Mouse (Mus musculus): Measurements from ENCODE around the gene Uncx.
A peak's percentile ranks its signal among the peaks of the same experiment; 100 is the strongest.
"Not testable (repeated sequence)": the region's sequence is repeated elsewhere in the genome, so short reads cannot be mapped to it uniquely, and the experiment has no call there.

Uncx gene

DNA sequence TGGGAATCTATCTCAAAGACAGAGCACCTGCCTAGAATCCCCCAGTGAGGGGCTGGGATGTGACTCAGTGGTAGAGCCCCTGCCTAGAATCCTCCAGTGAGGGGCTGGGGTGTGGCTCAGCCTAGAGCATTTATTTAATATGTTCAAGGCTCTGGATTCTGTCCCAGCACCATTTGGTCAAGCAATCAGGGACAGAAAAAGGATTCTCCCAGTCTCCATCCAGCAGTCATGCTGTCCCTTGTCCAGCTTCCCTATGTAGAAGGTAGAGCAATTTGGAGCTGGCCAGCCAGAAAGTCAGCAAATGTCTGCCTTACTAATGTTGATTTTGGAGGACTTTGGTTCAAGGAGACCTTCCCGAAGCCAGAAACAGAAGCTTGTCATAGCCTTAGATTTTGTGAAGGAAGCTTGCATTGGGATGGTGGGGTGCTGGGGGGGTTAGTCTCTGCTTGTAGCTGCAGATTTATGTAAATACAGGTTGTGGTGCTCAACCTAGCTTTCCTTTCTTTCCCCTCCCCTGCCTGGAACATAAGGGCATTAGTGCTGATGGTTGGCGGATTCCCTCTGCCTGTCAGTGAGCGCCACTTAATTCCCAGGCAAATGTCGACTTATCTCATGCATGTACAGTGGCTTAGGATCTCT, 18.2 kb downstream of the Uncx start:
- no peak for DNase-seq (ENCODE audit: low spot score)

DNA sequence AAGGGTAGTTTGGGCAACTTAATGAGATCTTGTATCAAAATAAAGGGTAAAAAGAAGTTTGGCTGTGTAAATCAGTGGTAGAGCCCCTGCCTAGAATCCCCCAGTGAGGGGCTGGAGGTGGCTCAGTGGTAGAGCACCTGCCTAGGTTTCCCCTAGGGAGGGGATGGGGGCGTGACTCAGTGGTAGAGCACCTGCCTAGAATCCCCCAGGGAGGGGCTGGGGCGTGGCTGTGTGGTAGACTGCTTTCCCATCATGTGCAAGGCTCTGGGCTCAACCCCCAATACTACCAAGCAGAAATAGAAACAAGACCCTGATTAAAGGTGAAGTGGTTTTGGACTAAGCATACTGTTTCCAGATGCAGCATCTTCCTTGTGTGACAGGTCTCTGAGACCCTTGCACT, 21.4 kb downstream of the Uncx start:
- no peak for DNase-seq (ENCODE audit: low spot score)

DNA sequence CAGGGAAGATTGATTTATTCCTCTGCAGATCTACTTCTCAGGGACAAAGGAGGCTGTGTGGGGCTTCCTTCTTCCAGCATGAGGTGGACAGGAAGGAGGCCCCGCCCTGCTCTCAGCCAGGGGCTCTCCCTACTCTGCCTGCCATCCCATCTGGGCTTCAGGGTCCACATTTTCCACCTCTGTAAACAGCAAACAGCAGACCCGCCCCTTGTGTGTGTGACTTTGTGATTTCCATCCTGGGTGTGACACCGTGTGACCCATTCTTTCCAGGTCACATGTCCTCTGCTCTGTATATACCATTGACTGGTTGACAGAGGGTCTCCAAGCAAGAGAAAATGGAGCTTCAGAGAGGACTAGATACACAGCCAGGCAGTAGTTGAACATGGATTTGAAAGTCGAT, 22.2 kb downstream of the Uncx start:
- no peak for DNase-seq (ENCODE audit: low spot score)

GRCm38 (mm10) chr5:139566640-139567399, 23.5 kb downstream of the Uncx start:
- no peak for DNase-seq (ENCODE audit: low spot score)

DNA sequence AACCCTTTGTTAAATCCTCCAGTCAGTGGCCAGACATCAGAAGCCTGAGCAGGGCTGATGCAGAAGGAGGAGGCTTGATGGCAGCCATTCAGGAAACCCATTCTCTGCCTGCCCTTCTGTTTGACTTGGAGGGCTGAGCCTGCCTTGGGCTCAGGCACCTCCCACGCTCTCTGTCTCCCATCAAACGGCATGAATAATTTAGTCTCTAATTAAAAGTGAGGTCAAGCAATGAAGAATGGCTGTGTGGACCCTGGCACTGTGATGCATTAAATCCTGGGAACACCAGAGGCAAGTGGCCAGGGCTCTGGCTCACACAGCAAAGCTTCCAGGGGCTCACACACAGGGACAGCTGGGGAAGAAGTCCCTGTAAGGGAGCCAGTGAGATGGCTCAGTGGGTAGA, 24.8 kb downstream of the Uncx start:
- no peak for DNase-seq (ENCODE audit: low spot score)

DNA sequence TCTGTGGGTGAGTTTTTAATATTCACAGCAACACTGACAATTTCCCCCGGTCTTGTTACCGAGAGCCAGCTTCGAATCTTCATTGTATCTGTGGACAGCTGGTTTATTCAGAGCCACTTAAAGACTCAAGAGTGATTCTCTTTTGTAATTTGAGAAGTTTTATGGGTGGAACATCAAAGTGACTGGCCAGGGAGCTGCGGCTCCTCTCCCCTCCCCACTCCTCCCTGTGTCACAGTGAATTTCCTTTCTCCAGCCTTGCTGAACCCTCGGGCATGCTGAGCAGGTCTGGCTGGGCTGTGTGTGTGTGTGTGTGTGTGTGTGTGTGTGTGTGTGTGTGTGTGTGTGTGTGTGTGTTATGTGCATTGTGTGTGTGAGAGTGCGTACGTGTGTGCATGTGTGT, 29.2 kb downstream of the Uncx start:
- no peak for DNase-seq (ENCODE audit: low spot score)

GRCm38 (mm10) chr5:139573606-139574311, 30.5 kb downstream of the Uncx start:
- DNase-seq (ENCODE audit: low spot score), result no peak

GRCm38 (mm10) chr5:139575054-139575453, 31.8 kb downstream of the Uncx start:
- no peak for DNase-seq (ENCODE audit: low spot score)

DNA sequence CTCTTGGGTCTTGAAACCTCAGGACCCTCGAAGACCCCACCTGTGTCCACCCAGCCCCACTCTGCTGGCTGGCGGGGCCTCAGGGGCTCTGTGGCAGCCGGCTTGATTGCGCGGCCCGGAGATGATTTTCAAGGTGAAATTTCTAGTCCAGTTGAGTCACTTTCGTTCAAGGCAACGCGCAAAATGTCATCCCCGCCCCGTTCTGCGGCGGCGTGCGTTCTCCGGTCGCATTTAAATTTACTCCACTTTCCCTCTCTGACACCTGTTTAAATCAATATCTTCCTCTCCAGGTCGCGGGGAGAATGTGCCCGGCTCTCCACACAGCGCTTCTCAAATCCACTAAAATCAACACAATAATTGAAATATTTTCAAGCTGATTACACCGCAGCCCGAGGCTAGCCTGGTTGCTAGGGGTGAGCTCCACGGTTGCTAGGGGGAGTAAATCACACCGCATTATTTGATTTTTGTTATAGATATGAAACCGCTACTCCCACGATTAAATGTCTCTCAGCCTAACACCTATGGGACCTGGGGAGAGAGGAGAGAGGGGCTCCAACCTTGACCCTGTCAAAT, 37.0 kb downstream of the Uncx start:
- no peak for DNase-seq (ENCODE audit: low spot score)

- DNase-seq (ENCODE audit: low spot score), result no peak
Measured at GRCm38 (mm10) chr5:139581308-139581868, 38.1 kb downstream of the Uncx start.

- DNase-seq (ENCODE audit: low spot score), result no peak
Measured at GRCm38 (mm10) chr5:139584971-139585747, 41.9 kb downstream of the Uncx start.

- DNase-seq (ENCODE audit: low spot score), result no peak
Measured at GRCm38 (mm10) chr5:139585748-139586060, 42.4 kb downstream of the Uncx start.

- DNase-seq (ENCODE audit: low spot score), result not testable (repeated sequence)
Measured at GRCm38 (mm10) chr5:139587459-139587858, 44.2 kb downstream of the Uncx start.

DNA sequence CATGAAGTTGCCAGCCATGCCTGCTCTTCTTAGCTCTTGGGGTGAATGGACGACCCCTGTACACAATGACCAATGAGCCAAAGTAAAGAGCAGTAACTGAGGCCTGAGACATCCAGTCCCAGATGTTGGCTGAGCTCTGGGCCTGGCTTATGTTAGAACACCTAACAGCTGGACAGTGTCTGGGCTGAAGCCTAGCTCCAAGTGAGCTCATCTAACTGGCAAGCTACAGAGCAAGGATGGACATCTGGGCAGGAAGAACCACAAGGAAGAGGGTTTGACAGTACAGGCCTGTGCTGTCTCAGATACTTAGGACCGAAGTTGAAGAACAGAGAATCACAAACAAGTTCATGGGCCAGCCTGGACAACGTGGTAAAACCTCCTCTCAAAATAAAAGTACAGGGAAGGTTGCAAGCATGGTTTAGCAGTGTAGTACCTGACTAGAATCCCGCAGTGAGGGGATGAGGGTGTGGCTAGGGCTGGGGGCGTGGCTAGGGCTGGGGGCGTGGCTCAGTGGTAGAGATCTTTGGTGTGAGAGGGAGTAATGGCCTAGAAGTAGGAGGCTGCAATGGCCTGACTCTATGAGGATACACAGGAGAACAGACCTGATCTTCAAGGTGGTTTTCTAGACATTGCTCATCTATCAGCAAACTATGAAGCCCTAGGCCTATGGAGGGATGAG, 47.5 kb downstream of the Uncx start:
- DNase-seq (ENCODE audit: low spot score), result not testable (repeated sequence)

DNA sequence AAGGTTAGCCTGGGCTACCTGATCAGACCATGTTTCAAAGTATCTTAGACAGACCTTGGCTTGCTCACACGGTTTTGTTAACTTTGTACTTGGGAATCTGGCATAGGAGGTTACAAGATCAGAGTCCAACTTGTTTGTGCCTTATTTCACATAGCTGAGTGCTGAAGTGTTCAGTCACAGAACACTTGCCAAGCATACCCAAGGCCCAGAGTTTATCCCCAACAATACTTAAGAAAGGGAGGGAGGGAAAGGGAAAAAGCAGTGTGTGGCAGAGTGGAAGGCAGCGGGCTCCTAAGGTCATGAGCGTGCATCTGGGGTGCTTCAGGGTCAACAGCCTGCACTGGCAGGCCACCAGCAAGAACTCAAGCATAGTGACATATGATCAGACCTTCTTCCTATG, 48.7 kb downstream of the Uncx start:
- DNase-seq (ENCODE audit: low spot score), result no peak

DNA sequence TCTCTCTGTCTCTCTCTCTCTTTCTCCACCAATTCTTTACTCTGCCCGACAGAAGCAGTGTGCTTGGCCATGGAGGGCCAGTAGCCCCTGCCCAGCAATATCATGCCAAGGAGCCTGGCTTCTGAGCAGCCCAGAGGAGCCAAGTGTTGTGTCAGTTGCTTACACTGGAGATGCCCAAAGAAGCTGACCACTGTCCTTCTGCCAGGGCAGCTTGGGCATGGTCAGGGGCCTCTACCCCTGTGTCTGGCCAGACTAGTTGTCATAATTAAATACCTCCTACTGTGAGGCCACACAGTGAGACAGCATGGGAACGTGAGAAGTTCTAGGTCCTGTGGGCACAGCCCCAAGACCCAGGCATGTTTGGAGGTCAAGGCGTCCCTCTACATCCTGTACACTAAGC, 49.6 kb downstream of the Uncx start:
- no peak for DNase-seq (ENCODE audit: low spot score)

DNA sequence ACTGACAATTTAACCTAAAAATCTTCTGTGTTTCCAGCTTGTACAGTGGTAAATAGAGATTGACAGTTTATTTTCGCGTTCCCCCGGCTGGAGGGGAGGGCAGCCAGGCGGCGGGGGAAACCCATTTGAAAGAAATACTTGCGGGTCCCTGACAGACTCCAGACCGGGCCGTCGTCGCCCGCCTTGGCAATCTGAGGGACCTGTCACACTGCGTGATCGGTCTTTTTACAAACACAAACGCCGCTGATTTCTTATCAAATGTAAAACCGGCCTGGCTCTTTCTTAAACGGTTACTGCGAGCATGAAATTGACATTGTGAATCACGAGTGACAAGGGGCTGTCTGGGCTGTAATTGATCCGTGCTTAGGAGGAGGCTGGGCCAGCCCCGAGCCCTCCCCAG, 50.5 kb downstream of the Uncx start:
- no peak for DNase-seq (ENCODE audit: low spot score)

DNA sequence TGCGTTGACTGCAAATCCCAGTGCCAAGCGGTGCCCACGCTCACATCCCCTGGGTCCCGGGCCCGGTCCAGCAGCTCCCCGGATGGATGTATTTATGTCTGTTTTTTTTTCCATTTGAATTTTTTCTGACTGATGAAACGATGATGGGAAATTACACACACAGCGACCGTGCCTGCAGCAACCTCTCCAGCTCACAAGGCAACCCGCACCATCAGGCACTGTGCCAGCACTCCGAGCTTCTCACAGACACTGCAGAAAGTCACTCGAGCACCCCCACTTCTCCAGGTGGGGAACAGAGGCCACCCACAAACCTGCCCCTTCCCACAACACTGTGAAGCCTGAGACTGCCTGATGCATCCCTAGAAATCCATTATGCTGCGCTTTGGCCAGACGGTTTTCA, 51.7 kb downstream of the Uncx start:
- peak; percentile 56 for DNase-seq (ENCODE audit: low spot score)
